Comparison of ENCODE assay signal across 19 mouse cellular contexts in genomic region chr3:8750858-8751257, GRCm38 (mm10).
DNase-seq lines count a peak whose midpoint lies in the region; ATAC-seq and TF ChIP-seq lines count a peak whose summit lies in the region.
"Had no signal": no experiment of that assay in that cellular context is flagged by ENCODE, and none has a peak within 500 bp of the region (broad histone marks: within the 10 kb centered on the region; RNA-seq: fewer than 3 reads in every experiment).

No protein-coding gene starts in this region.

- no peaks in the 10 kb centered on the region for H3K9me3 ChIP-seq in liver, embryonic 13.5 days (replicated peaks)
- H3K9me3 ChIP-seq in liver, postnatal 0 days (ENCODE audit: low read length) = no peaks in the 10 kb centered on the region
- H3K9me3 ChIP-seq: embryonic facial prominence, embryonic 13.5 days; forebrain, embryonic 15.5 days; hindbrain, embryonic 13.5 days had no signal

- 36% methylated on average over 4 of the region's 4 CpGs for WGBS in liver, embryonic 13.5 days (ENCODE audit: insufficient replicate concordance)
- WGBS in liver, postnatal 0 days (ENCODE audit: insufficient replicate concordance) = 39% methylated on average over 4 of the region's 4 CpGs

- DNase-seq in gastrocnemius, adult 2 months = no peak
- no peak for DNase-seq in gastrocnemius, adult 8-10 months (ENCODE audit: low spot score in 2 of 2)
- no peak for DNase-seq in liver, embryonic 13.5 days
- no peak for DNase-seq in liver, postnatal 0 days
- peak; percentile 6 for DNase-seq in ZHBTc4 (ENCODE audit: low read depth, low spot score)
- DNase-seq in left cerebral cortex, postnatal 36 days (ENCODE audit: low spot score in 2 of 2) = no peak
- no peak for DNase-seq in kidney, postnatal 4 days
- DNase-seq: adrenal gland, postnatal 10 days; cerebellum, adult 11 months; cerebellum, adult 8-10 months; cerebellum, postnatal 14 days; gastrocnemius, postnatal 25 days; heart, postnatal 10 days had no signal

- no peak overlapping the region for H3K27ac ChIP-seq in gastrocnemius, adult 2 months
- H3K27ac ChIP-seq in liver, embryonic 13.5 days = no peak overlapping the region
- no peak overlapping the region for H3K27ac ChIP-seq in liver, postnatal 0 days (ENCODE audit: low read depth)
- H3K27ac ChIP-seq: embryonic facial prominence, embryonic 13.5 days; forebrain, embryonic 15.5 days; hindbrain, embryonic 13.5 days; hindbrain, postnatal 0 days had no signal

- H3K4me1 ChIP-seq in liver, embryonic 13.5 days (replicated peaks) = peaks cover 31% of the 10 kb centered on the region
- peaks cover 5% of the 10 kb centered on the region; the same call in 1 of the 2 replicates for H3K4me1 ChIP-seq in liver, postnatal 0 days (ENCODE audit: insufficient read depth)

- H3K36me3 ChIP-seq in liver, embryonic 13.5 days = no peaks in the 10 kb centered on the region
- H3K36me3 ChIP-seq in liver, postnatal 0 days (replicated peaks; ENCODE audit: insufficient read depth, low read length) = no peaks in the 10 kb centered on the region
- H3K36me3 ChIP-seq: embryonic facial prominence, embryonic 13.5 days; forebrain, embryonic 15.5 days; hindbrain, embryonic 13.5 days had no signal

- ATAC-seq in liver, embryonic 13.5 days (ENCODE audit: low read depth) = no peak
- ATAC-seq in liver, postnatal 0 days = no peak
- peak; percentile 93 for ATAC-seq in megakaryocyte-erythroid progenitor cell, adult 5-6 weeks (replicated peaks; ENCODE audit: low FRiP score, low TSS enrichment, poor library complexity, severe bottlenecking)
- ATAC-seq: forebrain, embryonic 15.5 days; hindbrain, postnatal 0 days had no signal

- H3K9ac ChIP-seq in liver, embryonic 13.5 days = no peak overlapping the region
- H3K9ac ChIP-seq in liver, postnatal 0 days (replicated peaks) = no peak overlapping the region
- H3K9ac ChIP-seq: embryonic facial prominence, embryonic 13.5 days; forebrain, embryonic 15.5 days; hindbrain, embryonic 13.5 days had no signal

- no peak for TF ChIP-seq EP300 in liver, postnatal 0 days (IDR thresholded peaks at IDR 0.05; ENCODE audit: low read depth)

- TF ChIP-seq CTCF in gastrocnemius, adult 2 months (IDR thresholded peaks at IDR 0.05) = no peak
- TF ChIP-seq CTCF in liver, postnatal 0 days (IDR thresholded peaks at IDR 0.05; ENCODE audit: low read depth) = no peak

- intact Hi-C loops in gastrocnemius, adult 2 months (cut with DNase I) = no loop called here
- intact Hi-C loops in left cerebral cortex, postnatal 36 days (cut with DNase I) = no loop called here

- no peaks in the 10 kb centered on the region for H3K27me3 ChIP-seq in liver, embryonic 13.5 days
- H3K27me3 ChIP-seq in liver, postnatal 0 days (ENCODE audit: insufficient read depth, low read length) = no peaks in the 10 kb centered on the region
- H3K27me3 ChIP-seq: CH12.LX; embryonic facial prominence, embryonic 13.5 days; forebrain, embryonic 15.5 days; hindbrain, embryonic 13.5 days had no signal

- 0 out of 2 replicates have a peak overlapping the region, but pooled peaks have one; percentile 6 for H3K4me2 ChIP-seq in liver, embryonic 13.5 days
- H3K4me2 ChIP-seq in liver, postnatal 0 days (ENCODE audit: low read depth, low read length) = no peak overlapping the region
- H3K4me2 ChIP-seq: embryonic facial prominence, embryonic 13.5 days; forebrain, embryonic 15.5 days; hindbrain, embryonic 13.5 days had no signal

- peak overlapping the region; percentile 45 for H3K4me3 ChIP-seq in gastrocnemius, adult 2 months
- no peak overlapping the region for H3K4me3 ChIP-seq in liver, embryonic 13.5 days (replicated peaks)
- no peak overlapping the region for H3K4me3 ChIP-seq in liver, postnatal 0 days (ENCODE audit: low read depth, low read length)
- H3K4me3 ChIP-seq: embryonic facial prominence, embryonic 13.5 days; forebrain, embryonic 15.5 days; hindbrain, embryonic 13.5 days had no signal
